Mouse (Mus musculus) heart, embryonic 16.5 days (tissue): Measurements from ENCODE around the gene Ndufa5. TPM values are rescaled to one million over a fixed set of nuclear protein-coding genes. Genes with fewer than 3 reads are reported as not detected.

Source experiments
- ATAC-seq: fragments of 200-750 bp; cut with Nextera tagmentation; replicated peaks from 2 replicates; pipeline ENCODE4 v1.8.0; 2017; ENCODE audit warnings: moderate number of reproducible peaks; ENCODE audit not compliant: insufficient read depth, low FRiP score; ENCODE audit errors: extremely low read depth
- H3K27ac ChIP-seq: fragments of 300-500 bp; sonication (generic); 2 replicates; pipeline ENCODE4 v1.5.1; 2014; ENCODE audit warnings: mild to moderate bottlenecking, low read length, control low read depth, moderate library complexity
- H3K27me3 ChIP-seq: fragments of 300-500 bp; sonication (generic); 2 replicates; pipeline ENCODE4 v1.6.1; 2014; ENCODE audit warnings: low read length, mixed read lengths; ENCODE audit not compliant: control insufficient read depth, insufficient read depth
- H3K36me3 ChIP-seq: fragments of 300-500 bp; sonication (generic); 2 replicates; pipeline ENCODE4 v1.6.1; 2014; ENCODE audit not compliant: control insufficient read depth, insufficient read depth
- H3K4me1 ChIP-seq: fragments of 300-500 bp; sonication (generic); 2 replicates; pipeline ENCODE4 v1.6.1; 2014; ENCODE audit warnings: low read length, mixed read lengths; ENCODE audit not compliant: control insufficient read depth, insufficient read depth
- H3K4me2 ChIP-seq: fragments of 300-500 bp; sonication (generic); 2 replicates; pipeline ENCODE4 v1.6.1; 2014; ENCODE audit warnings: low read depth, mild to moderate bottlenecking, control low read depth, low read length
- H3K4me3 ChIP-seq: fragments of 300-500 bp; sonication (generic); 2 replicates; pipeline ENCODE4 v1.5.1; 2014; ENCODE audit warnings: mild to moderate bottlenecking, control low read depth, low read length
- H3K9ac ChIP-seq: fragments of 300-500 bp; sonication (generic); 2 replicates; pipeline ENCODE4 v1.6.1; 2014; ENCODE audit warnings: low read length, control low read depth
- H3K9me3 ChIP-seq: fragments of 300-500 bp; sonication (generic); replicated peaks from 2 replicates; pipeline ENCODE4 v1.6.1; 2016; ENCODE audit warnings: low read length; ENCODE audit not compliant: control insufficient read depth
- WGBS: fragments of 180-500 bp; shearing (Covaris S2); extraction: QIAGEN DNeasy Blood & Tissue Kit; methylation state at CpG from one replicate; pipeline ENCODE4 v1.1.7; 2014; 5-methylcytosine and 5-hydroxymethylcytosine counted together
- polyA plus RNA-seq: library from polyadenylated mRNA; unstranded; fragments of >200 nt; fragmentation: Nextera tagmentation; extraction: Ambion mirVana; gene quantifications from 2 replicates; pipeline ENCODE4 v1.2.1, GENCODE M21; 2015

The Ndufa5 gene
- 759 and 771 TPM in 2 replicates for polyA plus RNA-seq

DNA sequence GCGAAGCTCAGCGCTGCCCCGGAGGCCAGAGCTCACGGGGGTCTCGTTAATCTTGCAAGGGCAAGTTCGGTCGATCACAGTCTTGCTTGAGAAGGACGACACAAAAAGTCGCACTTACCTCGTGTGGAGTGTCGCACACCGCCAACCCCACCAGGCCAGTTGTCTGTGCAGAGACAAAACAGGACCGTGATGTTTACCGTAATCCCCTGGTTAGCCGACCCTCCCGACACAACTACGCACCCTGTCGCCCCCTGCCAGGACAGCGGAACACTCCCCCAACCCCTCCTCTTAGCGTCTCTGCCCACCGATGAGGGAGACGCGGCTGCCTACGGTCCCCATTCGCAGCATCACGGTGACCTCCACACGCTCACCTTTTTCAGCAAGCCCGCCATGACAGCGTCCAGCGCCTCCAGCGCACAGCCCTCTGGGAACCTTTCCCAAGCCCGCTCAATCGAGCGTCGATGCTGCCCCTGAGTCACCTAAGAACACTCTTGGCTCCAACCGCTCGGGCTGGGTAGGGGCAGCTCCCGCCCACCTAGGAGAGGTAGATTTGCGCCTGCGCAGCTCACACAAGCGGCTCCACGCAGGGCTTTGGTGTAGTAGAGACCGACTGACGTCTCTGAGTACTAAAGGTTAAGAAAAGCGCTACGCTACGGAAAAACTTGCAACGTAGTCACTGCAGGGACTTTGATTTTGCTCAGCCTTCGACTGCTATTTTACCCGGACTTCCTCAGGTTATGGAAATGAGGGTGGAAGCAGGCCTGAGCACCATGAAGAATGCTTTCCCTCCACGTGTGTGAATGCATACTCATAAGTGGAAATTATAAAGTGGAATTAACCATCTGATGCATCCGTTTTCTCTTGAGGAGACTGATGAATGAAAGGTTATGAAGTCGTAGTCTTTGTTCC lies at the start of gene Ndufa5:
Gene Ndufa5, minus strand, starts transcription at position 859 of the 909 bp plus-strand sequence.
- Histone ChIP-seq H3K27me3 (no peaks in the 10 kb centered on the region), H3K27ac (peak within 1 kb of the TSS; percentile 80), H3K9me3 (no peaks in the 10 kb centered on the region), H3K4me1 (peaks cover 34% of the 10 kb centered on the region), H3K36me3 (peaks cover 2% of the 10 kb centered on the region), H3K9ac (peak within 1 kb of the TSS; percentile 86), H3K4me3 (peak within 1 kb of the TSS; percentile 92), H3K4me2 (peak within 1 kb of the TSS; percentile 89)
- WGBS = under 1% methylated on average over 53 of the region's 53 CpGs
- ATAC-seq = peak; percentile 97

DNA sequence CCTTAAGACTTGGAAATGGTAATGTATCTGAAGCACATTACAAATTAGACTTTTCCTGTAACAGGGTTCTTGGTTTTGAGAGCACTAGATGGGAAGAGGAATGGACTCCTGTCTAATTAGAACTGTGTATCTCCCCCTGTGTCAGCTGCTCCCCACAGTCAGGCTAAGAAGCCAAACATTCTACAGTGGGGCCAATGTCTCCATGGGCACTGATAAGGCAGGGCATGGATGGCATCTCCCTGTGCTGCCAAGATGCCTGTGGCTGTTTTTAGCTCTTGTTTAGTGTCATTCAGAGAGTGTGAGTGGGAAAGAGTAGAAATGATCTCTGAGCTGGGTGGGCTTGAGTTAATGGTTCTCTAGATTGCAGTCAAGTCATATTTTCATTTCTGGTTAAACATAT lies 45.5 kb upstream of the Ndufa5 start:
- ATAC-seq = peak; percentile 45; the same call in 1 of the 2 replicates
- Histone ChIP-seq H3K4me1 (peaks cover 4% of the 10 kb centered on the region), H3K9me3 (peaks cover 3% of the 10 kb centered on the region), H3K4me2 (no peak overlapping the region), H3K4me3 (no peak overlapping the region), H3K36me3 (peaks cover 2% of the 10 kb centered on the region), H3K9ac (no peak overlapping the region), H3K27ac (no peak overlapping the region), H3K27me3 (no peaks in the 10 kb centered on the region)

DNA sequence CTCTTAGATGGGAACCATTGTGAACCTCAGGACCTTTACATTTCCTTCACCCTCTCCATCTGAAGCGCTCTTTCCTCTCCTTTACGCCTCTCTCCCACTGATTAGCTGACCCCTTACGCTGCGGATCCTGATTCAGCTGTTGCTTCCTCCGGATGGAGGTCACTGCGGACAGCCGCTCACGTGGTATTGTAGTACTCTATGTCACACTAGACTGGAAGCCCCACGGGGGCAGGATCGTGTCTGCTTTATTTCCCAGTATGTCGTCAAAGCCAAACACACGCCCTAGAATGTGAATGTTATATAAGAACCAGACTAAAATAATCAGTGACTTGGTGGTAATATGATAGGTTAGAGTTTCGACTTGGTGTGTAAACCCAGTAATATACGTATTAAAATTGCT lies 44.6 kb upstream of the Ndufa5 start:
- Histone ChIP-seq H3K36me3 (peaks cover 2% of the 10 kb centered on the region), H3K9ac (no peak overlapping the region), H3K4me2 (no peak overlapping the region), H3K4me3 (no peak overlapping the region), H3K4me1 (peaks cover 4% of the 10 kb centered on the region), H3K9me3 (peaks cover 3% of the 10 kb centered on the region), H3K27me3 (no peaks in the 10 kb centered on the region), H3K27ac (no peak overlapping the region)
- ATAC-seq = no peak
- WGBS = 85% methylated on average over 14 of the region's 14 CpGs

DNA sequence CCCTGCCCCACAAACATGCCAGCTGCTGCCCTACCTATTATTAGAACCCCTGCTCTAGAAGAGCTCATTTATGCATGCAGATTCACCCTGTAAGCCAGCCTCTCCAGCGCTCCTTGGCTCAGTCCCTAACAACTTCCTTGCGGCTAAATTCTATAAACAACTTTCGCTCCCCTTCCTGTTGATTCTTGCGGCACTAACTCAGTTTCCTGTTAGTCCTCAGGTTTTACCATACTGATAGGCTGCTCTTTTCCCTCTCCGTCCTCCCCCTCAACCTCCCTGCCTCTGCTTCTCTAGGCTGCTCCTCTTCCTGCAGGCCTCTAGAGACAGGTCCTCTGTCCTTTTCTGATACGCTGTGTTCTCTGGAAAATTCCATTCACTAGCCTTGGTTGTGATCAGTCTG lies 43.3 kb upstream of the Ndufa5 start:
- 51% methylated on average over 6 of the region's 6 CpGs for WGBS
- H3K9me3 ChIP-seq = peaks cover 3% of the 10 kb centered on the region
- H3K36me3 ChIP-seq = peaks cover 2% of the 10 kb centered on the region
- peak overlapping the region; percentile 61 for H3K27ac ChIP-seq
- ATAC-seq = peak; percentile 52; the same call in 1 of the 2 replicates
- no peak overlapping the region for H3K4me3 ChIP-seq
- no peak overlapping the region for H3K4me2 ChIP-seq
- H3K27me3 ChIP-seq = no peaks in the 10 kb centered on the region
- H3K9ac ChIP-seq = no peak overlapping the region
- H3K4me1 ChIP-seq = peaks cover 4% of the 10 kb centered on the region

DNA sequence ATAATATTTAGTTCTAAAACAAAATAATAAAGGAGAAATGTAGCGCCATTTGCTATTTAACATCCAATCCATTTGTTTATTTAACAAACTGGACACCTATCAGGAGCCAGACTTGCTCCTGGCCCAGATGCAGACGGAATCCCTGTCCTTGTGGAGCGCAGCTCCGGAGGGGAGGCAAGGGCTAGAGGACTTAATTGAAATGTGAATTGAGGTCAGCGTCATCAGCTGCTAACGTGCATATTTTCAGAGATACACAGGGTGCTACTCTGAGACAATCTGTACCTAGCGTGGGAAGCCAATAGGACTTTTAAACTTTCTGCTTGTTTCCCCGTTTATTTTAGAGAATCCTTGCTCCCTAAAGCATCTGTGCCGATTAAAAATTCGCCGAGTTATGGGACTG lies 42.5 kb upstream of the Ndufa5 start:
- H3K4me1 ChIP-seq = peaks cover 4% of the 10 kb centered on the region
- H3K9ac ChIP-seq = no peak overlapping the region
- WGBS = 66% methylated on average over 11 of the region's 11 CpGs
- H3K36me3 ChIP-seq = peaks cover 2% of the 10 kb centered on the region
- H3K4me3 ChIP-seq = no peak overlapping the region
- peaks cover 3% of the 10 kb centered on the region for H3K9me3 ChIP-seq
- peak overlapping the region; percentile 57; the same call in 1 of the 2 replicates for H3K27ac ChIP-seq
- no peak for ATAC-seq
- no peaks in the 10 kb centered on the region for H3K27me3 ChIP-seq
- H3K4me2 ChIP-seq = no peak overlapping the region

DNA sequence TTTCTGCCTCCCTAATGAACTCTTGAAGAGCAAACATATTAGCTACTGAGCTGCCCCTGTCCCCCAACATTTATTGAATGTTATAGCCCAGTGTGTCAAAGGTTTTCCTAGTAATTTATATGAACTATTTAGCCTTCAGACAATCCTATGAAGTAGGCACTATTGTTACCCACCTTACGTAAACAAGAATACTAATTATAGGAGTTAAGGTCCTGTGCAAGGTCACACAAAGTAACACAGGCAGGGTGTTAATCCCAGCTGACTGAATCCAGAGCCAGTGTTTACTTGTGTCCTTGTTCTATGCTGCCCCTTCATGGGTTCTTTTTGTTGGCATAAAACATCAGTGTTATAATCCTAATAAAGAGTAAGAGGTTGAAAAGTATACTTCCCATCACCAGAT lies 41.9 kb upstream of the Ndufa5 start:
- no peak; the same call in 1 of the 2 replicates for ATAC-seq
- H3K4me3 ChIP-seq = no peak overlapping the region
- no peak overlapping the region for H3K9ac ChIP-seq
- peaks cover 4% of the 10 kb centered on the region for H3K4me1 ChIP-seq
- peaks cover 2% of the 10 kb centered on the region for H3K36me3 ChIP-seq
- WGBS = 77% methylated on average over 1 of the region's 1 CpGs
- H3K9me3 ChIP-seq = peaks cover 3% of the 10 kb centered on the region
- H3K27me3 ChIP-seq = no peaks in the 10 kb centered on the region
- no peak overlapping the region for H3K4me2 ChIP-seq
- peak overlapping the region; percentile 41 for H3K27ac ChIP-seq

DNA sequence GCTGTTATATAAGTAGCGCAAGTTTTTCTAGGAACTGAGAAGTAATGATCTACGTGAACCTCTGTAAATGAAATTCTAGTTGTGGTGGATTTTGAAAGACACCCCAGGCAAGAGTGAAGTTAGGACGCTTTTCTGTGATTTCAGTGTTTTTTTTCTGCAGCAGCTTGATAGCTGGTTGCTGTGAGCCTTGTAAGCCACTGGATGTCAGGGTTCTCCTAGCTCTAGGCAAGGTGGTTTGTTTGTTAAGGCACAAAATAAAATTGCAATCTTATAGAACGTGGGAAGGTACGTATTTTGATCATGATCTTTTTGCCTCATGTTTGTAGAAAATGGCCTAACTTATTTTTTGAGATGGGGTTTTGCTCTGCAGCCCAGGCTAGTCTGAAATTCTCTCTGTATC lies 41.1 kb upstream of the Ndufa5 start:
- WGBS = 71% methylated on average over 5 of the region's 5 CpGs
- no peak overlapping the region for H3K4me2 ChIP-seq
- no peak overlapping the region for H3K27ac ChIP-seq
- H3K36me3 ChIP-seq = no peaks in the 10 kb centered on the region
- H3K4me3 ChIP-seq = no peak overlapping the region
- no peak overlapping the region for H3K9ac ChIP-seq
- no peaks in the 10 kb centered on the region for H3K27me3 ChIP-seq
- H3K9me3 ChIP-seq = no peaks in the 10 kb centered on the region
- no peak for ATAC-seq
- peaks cover 4% of the 10 kb centered on the region for H3K4me1 ChIP-seq

DNA sequence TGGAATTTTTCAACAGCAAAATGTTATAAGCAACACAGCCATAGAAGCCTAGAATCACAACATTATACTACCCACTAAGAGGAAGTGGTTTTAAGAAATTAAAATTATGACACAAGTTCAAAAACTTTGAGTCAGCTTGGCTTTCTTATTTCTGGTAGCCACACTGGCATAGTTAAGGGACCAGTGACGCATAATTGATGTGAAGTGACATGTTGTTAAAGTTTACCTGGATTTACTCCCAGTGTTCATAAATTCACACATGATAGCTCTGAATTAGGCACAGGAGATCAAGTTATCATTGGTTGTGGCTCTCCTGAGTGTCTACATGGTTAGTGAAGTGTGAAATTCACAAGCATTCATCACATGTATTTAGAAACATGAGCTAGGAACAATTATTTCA lies 37.1 kb upstream of the Ndufa5 start:
- H3K4me1 ChIP-seq = peaks cover 2% of the 10 kb centered on the region; the same call in 1 of the 2 replicates
- no peak overlapping the region for H3K4me2 ChIP-seq
- no peak overlapping the region for H3K4me3 ChIP-seq
- no peaks in the 10 kb centered on the region for H3K27me3 ChIP-seq
- no peaks in the 10 kb centered on the region for H3K36me3 ChIP-seq
- no peaks in the 10 kb centered on the region for H3K9me3 ChIP-seq
- WGBS = 71% methylated on average over 1 of the region's 1 CpGs
- no peak for ATAC-seq
- no peak overlapping the region for H3K27ac ChIP-seq
- H3K9ac ChIP-seq = no peak overlapping the region

DNA sequence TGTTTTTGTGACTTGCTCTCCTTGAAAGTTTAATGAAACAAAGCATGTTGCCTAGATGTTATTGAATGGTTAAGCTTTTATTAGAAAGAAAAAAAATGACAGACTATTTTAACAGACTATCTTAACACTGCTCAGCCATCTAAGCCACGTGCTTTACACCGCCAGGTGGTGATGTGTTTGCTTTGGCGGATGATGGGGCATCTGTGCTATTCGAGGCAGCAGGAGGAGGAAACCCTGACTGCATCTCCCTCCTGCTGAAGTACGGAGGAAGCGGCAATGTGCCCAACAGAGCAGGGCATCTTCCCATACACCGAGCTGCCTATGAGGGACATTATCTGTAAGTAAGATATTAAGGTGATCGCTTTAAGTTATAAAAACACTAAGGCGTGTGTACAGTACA lies 36.3 kb upstream of the Ndufa5 start:
- Histone ChIP-seq H3K4me3 (no peak overlapping the region), H3K4me2 (no peak overlapping the region), H3K27me3 (no peaks in the 10 kb centered on the region), H3K27ac (no peak overlapping the region), H3K9me3 (no peaks in the 10 kb centered on the region), H3K9ac (no peak overlapping the region), H3K36me3 (no peaks in the 10 kb centered on the region), H3K4me1 (no peaks in the 10 kb centered on the region)
- ATAC-seq = no peak
- 51% methylated on average over 9 of the region's 9 CpGs for WGBS
